Mouse (Mus musculus) megakaryocyte, embryonic 14.5 days (primary cell): Measurements from ENCODE around the gene Grip1.

Experiments
- FLI1 ChIP-seq: IDR thresholded peaks from 2 replicates; pipeline ENCODE4 v1.6.1; 2012; ENCODE audit warnings: low read length, inconsistent platforms, mixed read lengths
- GATA1 ChIP-seq: IDR thresholded peaks from 3 replicates; pipeline ENCODE4 v1.6.1; 2012; ENCODE audit warnings: mixed read lengths, low read length, inconsistent platforms, borderline replicate concordance

- no peak for TF ChIP-seq GATA1
- no peak for TF ChIP-seq FLI1
Measured at GRCm38 (mm10) chr10:119937481-119937880, 483.9 kb downstream of the Grip1 start.
